Mouse (Mus musculus): ENCODE data around the gene Masp1. TPM values are rescaled to one million over a fixed set of nuclear protein-coding genes. Genes with fewer than 3 reads are reported as not detected.

Gene Masp1
- polyA plus RNA-seq, 1 experiment = 2.6 TPM

- Histone ChIP-seq H3K27ac (ENCODE audit: insufficient read depth, low read depth, low read length) (no peak overlapping the region), H3K4me1 (ENCODE audit: control insufficient read depth, insufficient read depth, low read length) (no peaks in the 10 kb centered on the region)
- 90% methylated on average over 4 of the region's 4 CpGs for WGBS
These were observed 27.2 kb upstream of the Masp1 start for GRCm38 (mm10) chr16:23547783-23548182.

GRCm38 (mm10) chr16:23544361-23544760 lies 23.7 kb upstream of the Masp1 start:
- 42% methylated on average over 7 of the region's 7 CpGs for WGBS
- no peaks in the 10 kb centered on the region for H3K27me3 ChIP-seq (replicated peaks; ENCODE audit: control insufficient read depth, insufficient read depth, low read length)
- TF ChIP-seq POLR2A (IDR thresholded peaks at IDR 0.05; ENCODE audit: low read depth, low read length) (no peak), CTCF (conservative IDR thresholded peaks at IDR 0.05; ENCODE audit: insufficient read depth, insufficient read length, low read depth, low read length) (no peak)
- no peak for DNase-seq
- no peaks in the 10 kb centered on the region for H3K4me1 ChIP-seq (ENCODE audit: control insufficient read depth, insufficient read depth, low read length)
- H3K27ac ChIP-seq (ENCODE audit: insufficient read depth, low read depth, low read length) = no peak overlapping the region
- H3K4me3 ChIP-seq (ENCODE audit: insufficient read depth, low read depth, low read length) = no peak overlapping the region
- no peaks in the 10 kb centered on the region for H3K36me3 ChIP-seq (ENCODE audit: control insufficient read depth, insufficient read depth, low read length)

More at GRCm38 (mm10) chr16:23547783-23548182, 27.2 kb upstream of the Masp1 start:
- Histone ChIP-seq H3K4me3 (ENCODE audit: insufficient read depth, low read depth, low read length) (no peak overlapping the region), H3K27me3 (replicated peaks; ENCODE audit: control insufficient read depth, insufficient read depth, low read length) (no peaks in the 10 kb centered on the region), H3K36me3 (ENCODE audit: control insufficient read depth, insufficient read depth, low read length) (no peaks in the 10 kb centered on the region)
- TF ChIP-seq POLR2A (IDR thresholded peaks at IDR 0.05; ENCODE audit: low read depth, low read length) (no peak), CTCF (conservative IDR thresholded peaks at IDR 0.05; ENCODE audit: insufficient read depth, insufficient read length, low read depth, low read length) (0 out of 2 replicates have a peak, but pooled peaks have one; percentile 21)
- DNase-seq = no peak

DNA sequence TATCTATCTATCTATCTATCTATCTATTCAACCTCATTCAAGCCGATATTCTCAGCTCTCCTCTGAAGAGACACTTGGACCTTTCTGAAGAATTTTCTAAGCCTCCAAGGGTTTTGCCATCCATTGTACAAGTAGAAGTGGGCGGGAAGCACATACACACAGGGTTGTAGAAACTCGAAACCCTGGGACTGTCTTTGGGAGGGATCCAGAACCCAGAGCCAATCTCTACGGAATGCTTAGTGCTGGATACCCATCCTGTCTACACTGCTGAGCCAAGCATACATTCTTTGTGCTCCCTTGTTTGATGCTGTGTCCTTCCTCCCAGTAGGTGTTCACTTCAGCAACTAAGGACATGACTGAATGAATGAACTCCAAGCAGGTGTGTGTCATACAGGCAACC lies 22.3 kb upstream of the Masp1 start:
- no peak for DNase-seq
- H3K4me3 ChIP-seq (ENCODE audit: insufficient read depth, low read depth, low read length) = no peak overlapping the region
- no peaks in the 10 kb centered on the region for H3K36me3 ChIP-seq (ENCODE audit: control insufficient read depth, insufficient read depth, low read length)
- no peaks in the 10 kb centered on the region for H3K27me3 ChIP-seq (replicated peaks; ENCODE audit: control insufficient read depth, insufficient read depth, low read length)
- no peaks in the 10 kb centered on the region for H3K4me1 ChIP-seq (ENCODE audit: control insufficient read depth, insufficient read depth, low read length)
- H3K27ac ChIP-seq (ENCODE audit: insufficient read depth, low read depth, low read length) = no peak overlapping the region
- TF ChIP-seq POLR2A (IDR thresholded peaks at IDR 0.05; ENCODE audit: low read depth, low read length) = no peak
- no peak for TF ChIP-seq CTCF (conservative IDR thresholded peaks at IDR 0.05; ENCODE audit: insufficient read depth, insufficient read length, low read depth, low read length)
- 80% methylated on average over 4 of the region's 4 CpGs for WGBS

DNA sequence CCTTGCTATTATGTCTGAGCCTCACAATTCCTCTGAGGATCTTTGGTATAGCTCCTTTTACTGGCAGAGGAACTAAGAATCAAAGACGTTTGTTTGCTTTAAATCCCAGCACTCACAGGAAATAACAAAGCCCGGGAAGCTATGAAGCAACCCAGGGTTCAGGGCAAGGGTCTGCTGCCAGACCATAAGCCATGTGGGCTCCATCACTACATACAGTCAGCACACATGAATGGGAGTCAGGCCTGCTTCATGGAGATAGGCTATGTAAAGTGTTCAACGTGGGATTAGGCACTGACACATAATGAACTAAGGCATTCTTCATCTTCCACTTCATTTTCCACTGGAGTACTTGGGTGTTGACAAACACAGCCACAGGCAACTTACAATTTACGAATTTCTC lies 20.4 kb upstream of the Masp1 start:
- no peak for TF ChIP-seq POLR2A (IDR thresholded peaks at IDR 0.05; ENCODE audit: low read depth, low read length)
- TF ChIP-seq CTCF (conservative IDR thresholded peaks at IDR 0.05; ENCODE audit: insufficient read depth, insufficient read length, low read depth, low read length) = no peak

DNA sequence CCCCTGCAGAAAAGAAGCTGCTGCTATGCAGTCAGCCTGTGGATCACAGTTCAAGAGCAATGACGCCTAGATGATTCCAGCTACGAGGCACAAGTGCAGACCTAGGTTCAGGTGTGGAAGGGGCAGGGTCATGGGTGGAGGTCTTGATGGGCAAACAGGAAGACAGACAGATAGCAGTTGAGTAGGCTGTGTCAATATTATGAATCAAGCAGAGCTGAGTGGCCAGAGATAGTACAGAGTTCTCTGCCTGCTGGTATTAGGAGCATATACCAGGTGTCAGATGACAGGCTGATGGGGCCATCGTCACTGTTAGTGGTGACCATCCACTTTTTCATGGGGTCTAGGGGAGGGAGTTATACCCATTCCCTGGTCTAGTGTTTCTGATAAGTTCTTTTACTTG lies 13.1 kb upstream of the Masp1 start:
- H3K4me3 ChIP-seq (ENCODE audit: insufficient read depth, low read depth, low read length) = no peak overlapping the region
- H3K4me1 ChIP-seq (ENCODE audit: control insufficient read depth, insufficient read depth, low read length) = no peaks in the 10 kb centered on the region
- no peaks in the 10 kb centered on the region; the same call in 1 of the 2 replicates for H3K27me3 ChIP-seq (replicated peaks; ENCODE audit: control insufficient read depth, insufficient read depth, low read length)
- TF ChIP-seq POLR2A (IDR thresholded peaks at IDR 0.05; ENCODE audit: low read depth, low read length) = no peak
- TF ChIP-seq CTCF (conservative IDR thresholded peaks at IDR 0.05; ENCODE audit: insufficient read depth, insufficient read length, low read depth, low read length) = no peak
- WGBS = 82% methylated on average over 3 of the region's 3 CpGs
- no peaks in the 10 kb centered on the region for H3K36me3 ChIP-seq (ENCODE audit: control insufficient read depth, insufficient read depth, low read length)
- no peak for DNase-seq
- no peak overlapping the region for H3K27ac ChIP-seq (ENCODE audit: insufficient read depth, low read depth, low read length)

More for the DNA sequence above, 20.4 kb upstream of the Masp1 start:
- Histone ChIP-seq H3K27ac (ENCODE audit: insufficient read depth, low read depth, low read length) (no peak overlapping the region), H3K4me1 (ENCODE audit: control insufficient read depth, insufficient read depth, low read length) (no peaks in the 10 kb centered on the region), H3K36me3 (ENCODE audit: control insufficient read depth, insufficient read depth, low read length) (no peaks in the 10 kb centered on the region), H3K4me3 (ENCODE audit: insufficient read depth, low read depth, low read length) (no peak overlapping the region), H3K27me3 (replicated peaks; ENCODE audit: control insufficient read depth, insufficient read depth, low read length) (no peaks in the 10 kb centered on the region)
- DNase-seq = no peak
- 63% methylated on average over 4 of the region's 4 CpGs for WGBS

- Histone ChIP-seq H3K36me3 (ENCODE audit: control insufficient read depth, insufficient read depth, low read length) (no peaks in the 10 kb centered on the region), H3K4me3 (ENCODE audit: insufficient read depth, low read depth, low read length) (no peak overlapping the region), H3K27ac (ENCODE audit: insufficient read depth, low read depth, low read length) (no peak overlapping the region), H3K27me3 (replicated peaks; ENCODE audit: control insufficient read depth, insufficient read depth, low read length) (no peaks in the 10 kb centered on the region), H3K4me1 (ENCODE audit: control insufficient read depth, insufficient read depth, low read length) (no peaks in the 10 kb centered on the region)
- 77% methylated on average over 4 of the region's 4 CpGs for WGBS
- DNase-seq = no peak
- TF ChIP-seq POLR2A (IDR thresholded peaks at IDR 0.05; ENCODE audit: low read depth, low read length) (no peak), CTCF (conservative IDR thresholded peaks at IDR 0.05; ENCODE audit: insufficient read depth, insufficient read length, low read depth, low read length) (no peak)
These were observed 8.6 kb upstream of the Masp1 start for GRCm38 (mm10) chr16:23529186-23529585.

DNA sequence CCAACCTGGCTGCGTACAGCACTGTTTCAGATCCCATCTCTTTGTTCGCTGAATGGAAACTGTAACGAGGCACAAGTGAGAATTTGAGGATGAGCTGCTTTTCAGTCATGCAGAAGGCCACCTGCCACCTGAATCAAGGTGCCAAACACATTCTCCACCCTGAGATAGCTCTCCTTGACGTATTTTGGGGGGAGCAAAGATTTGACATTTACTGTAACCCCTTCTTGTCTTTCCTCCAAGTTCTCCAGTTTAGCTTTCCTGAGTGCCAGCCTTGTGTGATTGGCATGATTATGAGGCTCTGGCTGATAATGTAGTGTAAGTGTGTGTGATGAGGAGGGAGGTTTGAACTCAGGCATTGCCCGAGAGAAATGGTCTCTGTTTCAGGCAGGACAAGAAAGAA lies 1.5 kb upstream of the Masp1 start:
- 93% methylated on average over 5 of the region's 5 CpGs for WGBS
- H3K27me3 ChIP-seq (replicated peaks; ENCODE audit: control insufficient read depth, insufficient read depth, low read length) = no peaks in the 10 kb centered on the region
- TF ChIP-seq CTCF (conservative IDR thresholded peaks at IDR 0.05; ENCODE audit: insufficient read depth, insufficient read length, low read depth, low read length) (no peak), POLR2A (IDR thresholded peaks at IDR 0.05; ENCODE audit: low read depth, low read length) (no peak)

More for the DNA sequence above, 1.5 kb upstream of the Masp1 start:
- no peak overlapping the region for H3K27ac ChIP-seq (ENCODE audit: insufficient read depth, low read depth, low read length)
- no peak for DNase-seq
- H3K36me3 ChIP-seq (ENCODE audit: control insufficient read depth, insufficient read depth, low read length) = no peaks in the 10 kb centered on the region
- H3K4me3 ChIP-seq (ENCODE audit: insufficient read depth, low read depth, low read length) = no peak overlapping the region
- H3K4me1 ChIP-seq (ENCODE audit: control insufficient read depth, insufficient read depth, low read length) = no peaks in the 10 kb centered on the region

Measured in kidney, adult 2 months (tissue).